Mouse (Mus musculus) erythroblast, embryonic 14.5 days (primary cell): ENCODE measurements around the gene Gm28635.

Source experiments
- GATA1 ChIP-seq: IDR thresholded peaks from 2 replicates; pipeline ENCODE4 v1.6.1; 2012; ENCODE audit warnings: low read length, inconsistent platforms, mixed read lengths
- TAL1 ChIP-seq: IDR thresholded peaks from 3 replicates; pipeline ENCODE4 v1.6.1; 2012; ENCODE audit warnings: low read length, inconsistent platforms, mixed read lengths

- TF ChIP-seq TAL1, result no peak
- TF ChIP-seq GATA1, result no peak
Observed at GRCm38 (mm10) chr2:84637452-84638165, 40.2 kb downstream of the Gm28635 start.
